Mouse (Mus musculus) heart, embryonic 14.5 days (tissue): ENCODE measurements around the gene Tnn. TPM values are rescaled to one million over a fixed set of nuclear protein-coding genes. Genes with fewer than 3 reads are reported as not detected.

Source experiments
- ATAC-seq: fragments of 200-750 bp; cut with Nextera tagmentation; 2 replicates; pipeline ENCODE4 v1.8.0; 2017; ENCODE audit warnings: low read depth, moderate TSS enrichment; ENCODE audit not compliant: insufficient number of reproducible peaks, insufficient read depth, low FRiP score
- H3K27ac ChIP-seq, 2 experiments: fragments of 200-500 bp in 1 of 2; fragments of 300-500 bp in 1 of 2; sonication (generic) in 1 of 2; replicated peaks in 1 of 2; 2 replicates each; pipeline ENCODE4 v1.5.1; 2012 to 2014; ENCODE audit warnings: low read depth in 2 of 2, low read length in 2 of 2, control low read depth in 1 of 2, mild to moderate bottlenecking in 1 of 2, mixed read lengths in 1 of 2; ENCODE audit not compliant: control insufficient read depth in 1 of 2, insufficient read depth in 1 of 2
- H3K27me3 ChIP-seq: fragments of 300-500 bp; sonication (generic); 2 replicates; pipeline ENCODE4 v1.6.1; 2014; ENCODE audit warnings: mild to moderate bottlenecking, low read length, control low read depth; ENCODE audit not compliant: control insufficient read depth, insufficient read depth
- H3K36me3 ChIP-seq: fragments of 300-500 bp; sonication (generic); 2 replicates; pipeline ENCODE4 v1.6.1; 2014; ENCODE audit warnings: mild to moderate bottlenecking, control low read depth, low read length, mixed read lengths; ENCODE audit not compliant: control insufficient read depth, insufficient read depth
- H3K4me1 ChIP-seq, 2 experiments: fragments of 200-500 bp in 1 of 2; fragments of 300-500 bp in 1 of 2; sonication (generic) in 1 of 2; 2 replicates each; pipeline ENCODE4 v1.6.1; 2012 to 2014; ENCODE audit warnings: low read length in 2 of 2, control low read depth in 1 of 2, mixed read lengths in 1 of 2; ENCODE audit not compliant: control insufficient read depth in 2 of 2, insufficient read depth in 2 of 2
- H3K4me2 ChIP-seq: fragments of 300-500 bp; sonication (generic); 2 replicates; pipeline ENCODE4 v1.6.1; 2014; ENCODE audit warnings: mild to moderate bottlenecking, low read length
- H3K4me3 ChIP-seq, 2 experiments: fragments of 200-500 bp in 1 of 2; fragments of 300-500 bp in 1 of 2; sonication (generic) in 1 of 2; 2 replicates each; pipeline ENCODE4 v1.5.1; 2012 to 2014; ENCODE audit warnings: low read length in 2 of 2, mild to moderate bottlenecking in 2 of 2, control low read depth in 1 of 2, low read depth in 1 of 2, moderate library complexity in 1 of 2; ENCODE audit not compliant: control insufficient read depth in 1 of 2, insufficient read depth in 1 of 2
- H3K9ac ChIP-seq: fragments of 300-500 bp; sonication (generic); 2 replicates; pipeline ENCODE4 v1.6.1; 2014; ENCODE audit warnings: mild to moderate bottlenecking, low read length
- H3K9me3 ChIP-seq: fragments of 300-500 bp; sonication (generic); 2 replicates; pipeline ENCODE4 v1.6.1; 2016; ENCODE audit warnings: low read length, control low read depth; ENCODE audit not compliant: control insufficient read depth
- WGBS: fragments of 180-500 bp; shearing (Covaris S2); extraction: QIAGEN DNeasy Blood & Tissue Kit; methylation state at CpG from one replicate; pipeline ENCODE4 v1.1.7; 2014; 5-methylcytosine and 5-hydroxymethylcytosine counted together
- polyA plus RNA-seq: library from polyadenylated mRNA; unstranded; fragments of >200 nt; fragmentation: Nextera tagmentation; extraction: Ambion mirVana; gene quantifications from 2 replicates; pipeline ENCODE4 v1.2.1, GENCODE M21; 2014

Gene Tnn
- 0.03 and 0.04 TPM in 2 replicates for polyA plus RNA-seq

GRCm38 (mm10) chr1:160153480-160153879 is at the start of gene Tnn:
TSS of gene Tnn (minus strand) at chr1:160153580.
- no peaks in the 10 kb centered on the region for H3K27me3 ChIP-seq
- H3K4me2 ChIP-seq = no peak within 1 kb of the TSS
- H3K36me3 ChIP-seq = no peaks in the 10 kb centered on the region
- WGBS = 43% methylated on average over 8 of the region's 8 CpGs
- no peak within 1 kb of the TSS for H3K9ac ChIP-seq
- H3K27ac ChIP-seq = no peak within 1 kb of the TSS
- no peak within 1 kb of the TSS for H3K4me3 ChIP-seq
- H3K4me1 ChIP-seq = no peaks in the 10 kb centered on the region; a peak in 1 of 4 replicates
- no peak for ATAC-seq
- H3K9me3 ChIP-seq = no peaks in the 10 kb centered on the region

GRCm38 (mm10) chr1:160195337-160195663 is 41.9 kb upstream of the Tnn start:
- Histone ChIP-seq H3K36me3 (peaks cover 32% of the 10 kb centered on the region), H3K27me3 (no peaks in the 10 kb centered on the region), H3K4me1 (peaks cover 0 to 11% of the 10 kb centered on the region in 2 experiments; a peak in 2 of 4 replicates), H3K9me3 (no peaks in the 10 kb centered on the region), H3K4me2 (peak overlapping the region; percentile 92), H3K4me3 (peak overlapping the region; percentile 72 to 97), H3K9ac (peak overlapping the region; percentile 94), H3K27ac (peak overlapping the region; percentile 87 to 88)
- no peak for ATAC-seq
- WGBS = under 1% methylated on average over 13 of the region's 13 CpGs

GRCm38 (mm10) chr1:160194529-160195336 is 41.4 kb upstream of the Tnn start, which contains the start of gene Mrps14:
TSS of gene Mrps14 (plus strand) at chr1:160195215.
- Histone ChIP-seq H3K4me3 (peak within 1 kb of the TSS; percentile 72 to 97), H3K4me2 (peak within 1 kb of the TSS; percentile 92), H3K9ac (peak within 1 kb of the TSS; percentile 94), H3K36me3 (peaks cover 27% of the 10 kb centered on the region), H3K27me3 (no peaks in the 10 kb centered on the region), H3K9me3 (no peaks in the 10 kb centered on the region), H3K27ac (peak within 1 kb of the TSS; percentile 87 to 88), H3K4me1 (peaks cover 0 to 11% of the 10 kb centered on the region in 2 experiments; a peak in 2 of 4 replicates)
- ATAC-seq = peak; percentile 100
- 7% methylated on average over 31 of the region's 31 CpGs for WGBS

- Histone ChIP-seq H3K27me3 (no peaks in the 10 kb centered on the region), H3K4me1 (no peaks in the 10 kb centered on the region), H3K36me3 (no peaks in the 10 kb centered on the region), H3K4me2 (peak overlapping the region; percentile 14; the same call in 1 of the 2 replicates), H3K9ac (no peak overlapping the region), H3K4me3 (no peak overlapping the region), H3K27ac (no peak overlapping the region), H3K9me3 (no peaks in the 10 kb centered on the region)
- no peak for ATAC-seq
- WGBS = 18% methylated on average over 5 of the region's 5 CpGs
Observed at GRCm38 (mm10) chr1:160184506-160184905, 31.1 kb upstream of the Tnn start.

- 71% methylated on average over 4 of the region's 4 CpGs for WGBS
- Histone ChIP-seq H3K4me2 (no peak overlapping the region), H3K27me3 (no peaks in the 10 kb centered on the region), H3K4me3 (no peak overlapping the region), H3K36me3 (no peaks in the 10 kb centered on the region), H3K4me1 (no peaks in the 10 kb centered on the region), H3K27ac (no peak overlapping the region), H3K9me3 (no peaks in the 10 kb centered on the region), H3K9ac (no peak overlapping the region)
- ATAC-seq = no peak
Observed at GRCm38 (mm10) chr1:160181216-160181615, 27.8 kb upstream of the Tnn start.

GRCm38 (mm10) chr1:160176903-160177302 is 23.5 kb upstream of the Tnn start:
- Histone ChIP-seq H3K4me2 (no peak overlapping the region), H3K4me1 (no peaks in the 10 kb centered on the region), H3K36me3 (no peaks in the 10 kb centered on the region), H3K27ac (no peak overlapping the region), H3K9me3 (no peaks in the 10 kb centered on the region), H3K9ac (no peak overlapping the region), H3K4me3 (no peak overlapping the region), H3K27me3 (no peaks in the 10 kb centered on the region)
- 80% methylated on average over 8 of the region's 8 CpGs for WGBS
- ATAC-seq = no peak

GRCm38 (mm10) chr1:160166600-160166999 is 13.2 kb upstream of the Tnn start:
- Histone ChIP-seq H3K9me3 (no peaks in the 10 kb centered on the region), H3K27me3 (no peaks in the 10 kb centered on the region), H3K4me1 (no peaks in the 10 kb centered on the region), H3K4me2 (no peak overlapping the region), H3K27ac (no peak overlapping the region), H3K9ac (no peak overlapping the region), H3K4me3 (no peak overlapping the region), H3K36me3 (no peaks in the 10 kb centered on the region)
- ATAC-seq = no peak
- 77% methylated on average over 3 of the region's 5 CpGs for WGBS
